Mouse (Mus musculus) cerebellum, postnatal 25 days (tissue): ENCODE data around the gene Actn4.

Source experiments
- DNase-seq, 2 experiments: peaks; one replicate each; pipeline ENCODE4 v3.0.0; 2021; ENCODE audit warnings: mixed read lengths in 2 of 2

The Actn4 gene

GRCm38 (mm10) chr7:28961927-28962670, at the start of gene Actn4:
Gene Actn4 (minus strand): TSS chr7:28962340.
- peak; percentile 99 to 100 for DNase-seq

DNA sequence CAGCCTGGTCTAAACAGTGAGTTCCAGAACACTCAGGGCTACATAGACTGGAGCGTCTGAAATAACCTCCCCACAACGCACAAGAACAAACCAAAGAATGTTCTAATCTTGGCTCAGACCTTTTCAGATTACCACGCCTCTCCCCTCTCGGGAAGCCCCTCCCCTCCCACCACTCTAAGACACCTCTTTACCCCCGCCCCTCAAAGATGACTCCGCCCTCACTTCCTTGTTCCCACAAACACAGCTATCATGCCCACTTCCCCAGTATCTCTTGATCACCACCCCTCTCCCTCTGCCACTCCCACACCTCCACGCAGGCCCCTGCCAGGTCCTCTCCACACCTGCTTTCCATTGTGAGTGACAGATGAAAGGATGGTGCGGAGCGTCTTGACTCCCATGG, 46.6 kb upstream of the Actn4 start:
- no peak for DNase-seq

DNA sequence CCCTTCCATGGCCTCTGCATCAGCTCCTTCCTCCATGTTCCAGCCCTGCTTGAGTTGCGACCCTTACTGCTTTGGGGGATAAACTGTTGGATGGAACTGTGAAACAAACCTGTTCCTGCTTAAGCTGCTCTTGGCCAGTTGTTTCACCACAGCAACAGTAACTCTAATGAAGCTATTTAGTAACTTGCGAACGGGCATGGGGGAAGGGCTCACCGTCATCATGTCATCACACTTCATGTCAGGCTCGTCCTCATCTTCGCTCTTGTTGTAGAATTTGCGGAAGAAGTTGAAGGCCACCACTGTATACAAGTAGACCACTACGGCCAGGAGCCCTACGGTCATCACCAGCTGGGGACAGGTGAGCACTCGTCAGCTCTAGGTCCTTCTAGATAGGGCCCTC, 46.0 kb upstream of the Actn4 start:
- DNase-seq, result no peak

DNA sequence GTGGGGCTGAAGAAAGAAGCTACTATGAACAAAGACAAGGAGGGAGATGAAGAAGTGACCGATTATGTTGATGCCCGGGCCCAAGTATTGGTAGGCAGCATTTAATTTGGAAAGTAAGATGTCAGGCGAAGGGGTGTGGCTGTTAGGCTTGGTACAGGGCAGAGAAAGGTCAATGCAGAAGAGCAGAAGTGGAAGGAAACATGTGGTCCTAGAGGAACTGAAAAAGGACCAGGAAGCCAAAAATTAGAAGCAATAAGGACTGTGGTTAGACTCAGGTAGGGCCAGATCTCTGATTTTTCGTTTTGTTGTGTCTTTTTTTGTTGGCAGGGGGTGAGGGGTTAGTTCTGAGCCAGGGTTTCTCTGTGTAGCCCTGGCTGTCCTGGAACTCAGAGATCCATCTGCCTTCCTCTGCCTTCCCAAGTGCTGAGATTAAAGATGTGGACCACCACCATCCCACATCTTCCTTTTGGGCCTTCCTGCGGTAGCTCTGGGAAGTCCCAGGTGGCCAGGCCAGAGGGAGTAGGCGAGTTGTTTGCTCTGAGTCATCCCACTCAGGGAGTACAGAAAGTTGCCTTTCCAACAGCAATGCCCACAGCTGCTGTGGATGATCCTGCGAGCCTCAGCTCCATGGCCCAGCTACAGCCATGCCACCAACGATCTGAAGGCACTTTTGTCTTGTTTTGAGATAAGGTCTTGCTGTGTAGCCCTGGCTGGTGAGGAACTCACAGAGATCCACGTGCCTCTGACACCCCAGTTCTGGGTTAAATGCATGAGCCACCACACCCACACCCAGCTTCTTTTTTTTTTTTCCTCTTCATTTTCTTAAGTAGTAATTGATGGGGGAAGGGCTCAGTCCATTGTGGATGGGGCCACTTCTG, 45.3 kb upstream of the Actn4 start:
- no peak for DNase-seq

- DNase-seq, result peak; percentile 19 to 34
Measured at GRCm38 (mm10) chr7:29000651-29001605, 38.8 kb upstream of the Actn4 start.

GRCm38 (mm10) chr7:28993402-28993801, 31.3 kb upstream of the Actn4 start:
- no peak for DNase-seq

DNA sequence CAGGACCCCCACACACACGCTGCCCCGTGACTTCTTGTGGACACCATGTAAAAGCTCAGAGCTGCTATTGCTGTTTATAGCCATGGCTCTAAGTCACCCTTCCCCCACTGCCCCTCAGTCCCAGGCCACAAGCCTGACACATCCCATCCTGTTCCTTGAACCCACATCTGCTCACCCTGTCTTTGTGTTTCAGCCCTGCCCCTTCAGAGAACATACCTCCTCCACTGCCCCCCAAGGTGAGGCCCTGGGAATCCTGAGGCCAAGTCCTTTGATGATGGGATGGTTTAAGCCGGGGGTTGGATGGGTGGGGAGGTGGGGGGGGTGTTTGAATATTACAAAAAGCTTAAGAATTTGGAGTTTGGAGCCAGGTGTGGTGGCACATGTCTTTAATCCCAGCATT, 30.9 kb upstream of the Actn4 start:
- DNase-seq, result no peak

DNA sequence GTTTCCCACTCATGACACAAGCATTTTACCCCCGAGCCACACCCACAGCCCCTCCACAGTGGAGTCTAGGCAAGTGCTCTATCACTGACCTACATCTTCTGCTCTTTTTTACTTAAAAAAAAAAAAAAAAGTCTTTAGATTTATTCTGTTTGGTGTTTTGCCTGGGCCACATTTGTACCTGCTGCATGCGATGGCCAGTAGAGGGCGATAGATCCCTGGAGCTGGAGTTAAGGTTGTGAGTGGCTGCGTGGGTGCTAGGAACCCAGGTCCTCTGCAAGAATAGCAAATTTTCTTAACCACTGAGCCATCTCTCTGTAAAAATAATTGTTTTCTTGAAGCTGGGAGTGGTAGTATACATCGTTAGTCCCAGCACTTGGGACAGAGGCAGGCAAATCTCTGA, 29.5 kb upstream of the Actn4 start:
- DNase-seq, result no peak

GRCm38 (mm10) chr7:28990766-28991273, 28.7 kb upstream of the Actn4 start:
- DNase-seq, result no peak

DNA sequence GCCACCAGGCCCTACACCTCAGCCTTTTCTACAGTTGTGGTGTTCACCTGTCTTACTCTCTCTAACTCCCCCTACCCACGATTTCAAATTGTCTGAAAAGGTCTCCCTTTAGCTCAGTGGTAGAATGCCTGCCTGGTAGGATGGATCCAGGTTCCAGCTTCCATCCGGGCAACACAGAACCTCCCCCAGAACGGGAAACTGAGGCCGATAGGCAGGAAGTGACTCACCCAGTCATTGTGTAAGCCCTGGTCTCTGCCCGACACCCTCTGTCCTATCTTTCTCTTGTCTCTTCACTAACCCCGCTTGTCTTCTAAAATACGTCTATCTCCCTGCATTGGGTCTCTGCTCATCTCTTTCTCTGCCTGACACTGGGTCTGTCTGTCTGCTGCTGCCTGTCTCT, 23.1 kb upstream of the Actn4 start:
- no peak for DNase-seq

DNA sequence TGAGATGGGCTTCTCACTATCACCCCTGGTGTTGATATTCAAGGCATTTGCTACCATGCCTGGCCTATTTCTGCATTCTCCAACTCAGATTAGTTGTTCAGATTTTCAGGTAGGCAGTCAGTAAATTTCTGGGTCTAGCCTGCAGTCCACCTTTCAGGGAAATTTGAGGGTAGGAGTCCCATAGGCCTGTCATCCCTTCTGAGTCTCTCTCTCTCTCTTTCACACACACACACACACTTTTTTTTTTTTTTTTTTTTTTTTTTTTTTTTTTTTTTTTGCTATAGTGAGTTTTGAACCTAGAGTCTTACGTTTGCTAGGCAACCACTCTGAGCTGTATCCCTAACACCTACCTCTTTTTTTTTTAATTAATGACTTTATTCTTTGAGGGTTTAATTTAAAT, 22.3 kb upstream of the Actn4 start:
- no peak for DNase-seq

DNA sequence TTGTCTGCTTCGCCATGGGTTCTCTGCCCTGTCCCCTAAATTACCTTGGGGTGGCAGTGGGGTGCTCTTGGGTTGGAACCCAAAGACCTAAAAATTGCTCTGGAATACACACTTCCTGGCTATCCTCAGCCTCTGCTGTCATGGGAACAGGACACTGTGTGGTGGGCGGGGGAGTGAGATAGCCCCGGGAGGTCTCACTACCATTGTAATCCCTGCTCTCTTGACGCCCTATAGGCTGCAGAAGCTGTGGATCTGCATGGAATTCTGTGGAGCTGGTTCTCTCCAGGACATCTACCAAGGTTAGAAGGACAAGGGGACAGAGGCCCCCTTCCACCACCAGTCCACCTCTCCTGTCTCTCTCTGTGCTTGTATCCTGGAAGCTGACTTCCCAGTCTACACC, 21.7 kb upstream of the Actn4 start:
- no peak for DNase-seq

DNA sequence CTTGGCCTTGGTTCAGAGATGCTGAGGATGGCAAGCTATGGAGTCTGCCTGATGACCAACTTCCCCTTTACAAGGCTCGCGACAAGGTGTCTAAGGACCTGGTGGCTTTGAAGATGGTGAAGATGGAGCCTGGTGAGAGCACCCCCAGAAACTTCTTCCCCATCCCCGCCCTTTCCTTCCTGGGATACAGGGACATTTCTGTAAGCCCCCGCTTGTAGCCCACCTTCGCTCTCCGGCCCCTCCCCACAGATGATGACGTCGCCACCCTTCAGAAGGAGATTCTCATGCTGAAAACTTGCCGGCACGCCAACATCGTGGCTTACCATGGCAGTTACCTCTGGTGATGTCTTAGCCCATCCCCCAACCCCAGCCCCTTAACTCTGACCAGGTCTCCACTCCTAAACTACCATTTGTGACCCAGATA, 21.0 kb upstream of the Actn4 start:
- DNase-seq, result no peak

DNA sequence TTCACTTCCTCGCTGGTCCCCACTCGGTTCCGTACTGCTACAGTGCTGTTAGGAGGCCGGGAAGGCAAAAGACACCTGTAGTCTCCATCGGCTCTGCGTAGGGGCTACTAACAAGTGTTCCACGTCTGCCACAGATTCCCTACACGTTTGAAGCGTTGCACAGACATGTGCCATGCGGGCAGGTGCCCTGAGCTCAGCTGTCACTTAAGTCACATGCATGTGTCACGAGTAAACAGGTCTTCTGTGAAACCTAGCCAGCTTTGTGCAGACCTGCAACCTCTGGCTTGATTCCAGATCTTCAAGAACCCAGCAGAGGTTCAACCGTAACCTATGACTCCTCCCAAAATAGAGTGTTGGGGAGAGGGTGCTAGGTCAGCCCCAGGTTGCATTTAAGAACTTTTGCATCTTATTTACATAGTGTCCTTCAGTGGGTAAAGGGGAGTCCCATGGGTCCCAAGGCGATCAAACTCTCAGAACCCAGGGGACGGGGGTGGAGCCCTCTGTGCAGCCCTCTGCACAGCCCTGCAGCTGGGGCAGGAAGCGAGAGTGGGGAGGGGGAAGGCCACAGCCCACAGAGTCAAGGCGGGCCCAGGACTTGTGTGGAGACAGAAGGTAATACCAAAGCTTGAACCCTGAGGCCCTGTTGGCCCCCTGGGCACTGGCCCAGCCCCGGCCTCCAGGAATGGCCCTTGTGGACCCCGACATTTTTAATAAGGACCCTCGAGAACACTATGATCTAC, 20.3 kb upstream of the Actn4 start:
- DNase-seq, result no peak

DNA sequence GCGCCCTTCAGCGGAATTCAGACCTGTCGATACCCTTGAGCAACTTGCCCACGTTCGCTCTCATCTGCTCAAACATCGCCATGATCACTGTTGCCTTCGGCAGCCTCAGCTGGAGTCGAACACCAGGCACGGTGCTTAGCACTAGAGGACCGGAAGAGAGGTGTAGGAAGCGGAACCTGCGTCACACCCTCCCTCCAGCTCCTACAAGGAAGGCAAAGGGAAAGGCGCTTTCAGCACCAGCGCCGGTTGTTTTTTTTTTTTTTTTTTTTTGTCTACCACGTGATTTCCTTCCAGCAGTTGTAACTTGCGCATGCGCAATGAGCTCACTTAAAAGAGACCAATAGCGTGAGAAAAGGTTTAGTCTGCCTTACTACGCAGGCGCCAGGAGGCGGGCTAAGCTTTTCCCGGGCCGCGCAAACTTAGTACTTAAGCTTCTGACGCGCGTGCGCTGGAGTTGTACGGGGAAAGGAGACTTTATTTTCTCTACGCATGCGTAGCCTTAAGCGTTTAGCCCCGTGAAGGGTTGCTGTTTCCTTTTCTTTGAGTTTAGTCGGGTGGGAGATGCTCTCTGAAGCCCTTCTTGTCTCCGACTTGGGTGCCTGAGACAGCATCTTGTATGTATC, 19.6 kb upstream of the Actn4 start, which contains the start of the genes Eif3k and Map4k1:
Gene Eif3k (minus strand): TSS at position 214 of the 623 bp plus-strand sequence.
Gene Map4k1 (plus strand): TSS at position 400 of the 623 bp plus-strand sequence.
- DNase-seq, result peak; percentile 91 to 96

- no peak for DNase-seq
Measured at GRCm38 (mm10) chr7:28977556-28977955, 15.4 kb upstream of the Actn4 start.

- peak in 1 of 2 experiments; percentile 41 for DNase-seq
Measured at GRCm38 (mm10) chr7:28973025-28973424, 10.9 kb upstream of the Actn4 start.

DNA sequence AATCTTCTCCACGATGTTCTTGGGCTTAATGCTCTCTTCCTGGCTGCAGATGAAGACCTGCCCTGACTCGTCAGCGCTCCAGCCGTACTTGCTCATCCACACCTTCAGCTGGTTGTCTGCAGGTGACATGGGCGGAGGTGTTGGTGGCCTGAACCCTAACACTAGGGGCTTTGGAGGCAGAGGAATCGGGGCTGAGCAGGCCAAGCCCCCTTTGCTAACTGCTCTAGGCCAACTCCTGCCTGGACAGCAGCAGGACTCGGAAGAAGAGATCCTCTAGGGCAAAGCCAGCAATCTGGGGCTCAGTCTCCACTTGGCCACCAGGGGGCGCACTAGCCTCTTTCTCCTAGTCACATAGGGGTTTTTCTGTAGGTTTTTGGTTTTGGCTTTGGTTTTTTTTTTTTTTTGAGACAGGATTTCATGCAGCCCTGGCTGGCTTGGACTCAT, 10.4 kb upstream of the Actn4 start:
- peak; percentile 79 to 89 for DNase-seq

- no peak for DNase-seq
Measured at GRCm38 (mm10) chr7:28971770-28972269, 9.7 kb upstream of the Actn4 start.

- no peak for DNase-seq
Measured at GRCm38 (mm10) chr7:28971029-28971428, 8.9 kb upstream of the Actn4 start.
